Mouse (Mus musculus) spleen, postnatal 10 days (tissue): ENCODE measurements around the gene Rfx3.

Experiments used
- DNase-seq, 2 experiments: peaks; one replicate each; pipeline ENCODE4 v3.0.0; 2021 to 2022; ENCODE audit warnings: low spot score in 2 of 2

Rfx3 gene

DNA sequence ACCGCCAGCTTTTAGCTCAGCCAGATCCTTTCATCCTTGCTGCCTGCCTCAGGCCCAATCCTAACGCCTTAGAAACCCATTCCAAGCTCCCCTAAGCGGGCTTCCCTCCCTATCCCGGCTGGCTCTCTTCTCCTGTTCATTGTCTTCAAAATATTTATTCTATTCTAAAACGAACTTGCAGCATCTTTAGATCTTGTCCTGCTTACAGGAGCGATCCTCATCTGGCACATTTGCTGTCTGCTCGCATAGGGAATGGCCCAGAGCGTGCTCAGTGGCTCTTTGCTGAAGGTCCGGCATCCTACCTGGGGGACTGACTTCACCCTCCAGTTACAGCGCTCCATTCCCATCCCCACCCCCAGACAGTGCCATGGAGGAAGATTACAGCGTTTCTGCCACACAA is 292.0 kb downstream of the Rfx3 start:
- no peak for DNase-seq

DNA sequence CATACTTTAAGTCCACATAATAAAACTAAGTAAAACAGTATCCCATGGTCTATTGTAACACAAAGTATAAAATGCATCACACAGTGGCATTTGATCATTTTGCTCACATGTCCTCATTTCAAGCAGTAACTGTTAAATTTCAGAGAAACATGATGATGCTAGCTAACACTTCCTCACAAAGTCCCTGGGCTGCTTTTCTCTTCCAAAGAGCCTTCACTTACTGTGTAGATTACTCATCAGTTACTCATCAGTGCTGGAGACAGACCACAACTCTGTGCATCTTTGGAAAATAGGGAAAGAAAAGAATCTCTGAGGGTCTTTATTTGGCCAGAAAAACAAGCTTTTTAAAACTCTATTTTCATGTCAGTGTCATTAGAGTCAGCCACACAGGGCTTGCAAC is 294.7 kb downstream of the Rfx3 start:
- DNase-seq, result no peak
